Mouse (Mus musculus): ENCODE results near the gene Selenbp1.

DNA sequence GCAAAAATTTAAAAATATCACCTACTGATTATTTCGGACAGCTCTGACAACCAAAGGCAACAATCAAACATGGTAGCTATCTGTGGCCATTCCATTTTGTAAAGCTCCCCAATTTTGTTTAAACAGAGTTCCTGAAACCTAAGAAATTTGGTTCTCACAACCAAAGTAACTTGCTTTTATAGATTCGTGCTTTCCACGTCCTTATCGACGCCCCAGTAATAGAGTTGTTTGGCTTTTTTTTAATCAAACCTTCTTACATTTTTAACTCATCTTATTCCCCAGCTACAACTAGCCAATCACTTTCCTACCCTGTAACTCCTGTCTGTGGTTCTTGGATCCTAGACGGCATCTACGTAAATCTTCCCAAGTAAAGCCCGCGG is 20.5 kb downstream of the Selenbp1 start:
- no peak for TF ChIP-seq CTCF (IDR thresholded peaks at IDR 0.05 in 2 of 3, conservative IDR thresholded peaks at IDR 0.05 in 1 of 3; ENCODE audit: control insufficient read depth in 1 of 3, insufficient read depth in 1 of 3, low read depth in 2 of 3, low read length in 3 of 3, poor library complexity in 1 of 3, severe bottlenecking in 1 of 3)
- TF ChIP-seq NRF1 (IDR thresholded peaks at IDR 0.05; ENCODE audit: insufficient read depth, low read depth, low read length, poor library complexity, severe bottlenecking) = no peak
- no peak for TF ChIP-seq MAFK (IDR thresholded peaks at IDR 0.05; ENCODE audit: borderline replicate concordance, low read depth, low read length)
- TF ChIP-seq ZMIZ1 (IDR thresholded peaks at IDR 0.05; ENCODE audit: low read depth, low read length) = no peak
- TF ChIP-seq GABPA (IDR thresholded peaks at IDR 0.05; ENCODE audit: low read depth, low read length) = no peak
- TF ChIP-seq POLR2A (IDR thresholded peaks at IDR 0.05; ENCODE audit: control insufficient read depth in 1 of 2, insufficient read depth in 1 of 2, low read depth in 1 of 2, low read length in 2 of 2, poor library complexity in 1 of 2) = no peak

Data from MEL (cell line).